Mouse (Mus musculus): ENCODE measurements at regions not wholly inside any gene's neighbourhood (a gene's known extent, or its start where the extent isn't known, plus 50 kb on each side); places are given as distances from the start of the nearest gene placed in this dataset.

GRCm38 (mm10) chr19:59995557-59995956 is 52.1 kb upstream of the Rab11fip2 start:
- Histone ChIP-seq H3K4me3 (no peak overlapping the region), H3K27ac (no peak overlapping the region)
- no peak for TF ChIP-seq CTCF (conservative IDR thresholded peaks at IDR 0.05)
- no peak for DNase-seq (ENCODE audit: low spot score in 2 of 2)

Data from layer of hippocampus, adult 2 months (tissue).